32 mouse cellular contexts compared by ENCODE assay signal in genomic region chr9:123245146-123245545, GRCm38 (mm10). TPM values are rescaled to one million over a fixed set of nuclear protein-coding genes. Genes with fewer than 3 reads are reported as not detected.
"Had no signal": no experiment of that assay in that cellular context is flagged by ENCODE, and none has a peak within 500 bp of the region (broad histone marks: within the 10 kb centered on the region; RNA-seq: fewer than 3 reads in every experiment).

No protein-coding gene starts in this region.

- H3K27me3 ChIP-seq: heart, embryonic 12.5 days; heart, embryonic 13.5 days; heart, embryonic 15.5 days; hindbrain, embryonic 12.5 days; hindbrain, embryonic 13.5 days; hindbrain, embryonic 15.5 days; intestine, embryonic 15.5 days; kidney, embryonic 15.5 days had no signal

- H3K9ac ChIP-seq: heart, embryonic 12.5 days; heart, embryonic 13.5 days; heart, embryonic 15.5 days; hindbrain, embryonic 12.5 days; hindbrain, embryonic 13.5 days; hindbrain, embryonic 14.5 days; hindbrain, embryonic 15.5 days; intestine, embryonic 15.5 days; kidney, embryonic 15.5 days had no signal

- H3K27ac ChIP-seq: heart, embryonic 13.5 days; heart, embryonic 15.5 days; hindbrain, embryonic 10.5 days; hindbrain, embryonic 12.5 days; hindbrain, embryonic 13.5 days; hindbrain, embryonic 14.5 days; hindbrain, embryonic 15.5 days; hindbrain, postnatal 0 days; intestine, embryonic 15.5 days; kidney, embryonic 15.5 days; kidney, postnatal 0 days; layer of hippocampus, adult 2 months; left cerebral cortex, adult 2 months had no signal

- H3K4me1 ChIP-seq: heart, embryonic 12.5 days; heart, embryonic 13.5 days; heart, embryonic 15.5 days; hindbrain, embryonic 10.5 days; hindbrain, embryonic 12.5 days; hindbrain, embryonic 13.5 days; hindbrain, embryonic 15.5 days; intestine, embryonic 15.5 days; kidney, embryonic 15.5 days had no signal

- H3K9me3 ChIP-seq: heart, embryonic 12.5 days; heart, embryonic 13.5 days; heart, embryonic 15.5 days; hindbrain, embryonic 10.5 days; hindbrain, embryonic 12.5 days; hindbrain, embryonic 13.5 days; hindbrain, embryonic 15.5 days; intestine, embryonic 15.5 days; kidney, embryonic 15.5 days had no signal

- DNase-seq: heart, postnatal 14 days; heart, postnatal 36 days; heart, postnatal 4 days; kidney, adult 11 months; kidney, adult 18-20 months; kidney, adult 2 months; kidney, adult 8-10 months; kidney, adult 9 months; kidney, postnatal 10 days; kidney, postnatal 14 days; kidney, postnatal 25 days; kidney, postnatal 36 days; kidney, postnatal 4 days; layer of hippocampus, adult 9-11 months; layer of hippocampus, postnatal 36 days had no signal

- H3K4me3 ChIP-seq: heart, embryonic 12.5 days; heart, embryonic 13.5 days; heart, embryonic 15.5 days; hindbrain, embryonic 10.5 days; hindbrain, embryonic 12.5 days; hindbrain, embryonic 13.5 days; hindbrain, embryonic 15.5 days; intestine, embryonic 15.5 days; kidney, embryonic 15.5 days; layer of hippocampus, adult 2 months; left cerebral cortex, adult 2 months had no signal

- H3K36me3 ChIP-seq: heart, embryonic 12.5 days; heart, embryonic 13.5 days; heart, embryonic 15.5 days; hindbrain, embryonic 10.5 days; hindbrain, embryonic 12.5 days; hindbrain, embryonic 13.5 days; hindbrain, embryonic 15.5 days; intestine, embryonic 15.5 days; kidney, embryonic 15.5 days had no signal

RNA-seq across cellular contexts. Expression of gene Cdcp1, which starts 29.3 kb away (rescaled TPM):
- total RNA-seq: layer of hippocampus, adult 18-20 months; layer of hippocampus, postnatal 14 days; layer of hippocampus, postnatal 25 days; layer of hippocampus, postnatal 36 days had no signal
